Mouse (Mus musculus): ENCODE results near the gene Trappc4. TPM values are rescaled to one million over a fixed set of nuclear protein-coding genes. Genes with fewer than 3 reads are reported as not detected.

Trappc4 gene
- polyA plus RNA-seq, 1 experiment from 2014 or later = 166 TPM

DNA sequence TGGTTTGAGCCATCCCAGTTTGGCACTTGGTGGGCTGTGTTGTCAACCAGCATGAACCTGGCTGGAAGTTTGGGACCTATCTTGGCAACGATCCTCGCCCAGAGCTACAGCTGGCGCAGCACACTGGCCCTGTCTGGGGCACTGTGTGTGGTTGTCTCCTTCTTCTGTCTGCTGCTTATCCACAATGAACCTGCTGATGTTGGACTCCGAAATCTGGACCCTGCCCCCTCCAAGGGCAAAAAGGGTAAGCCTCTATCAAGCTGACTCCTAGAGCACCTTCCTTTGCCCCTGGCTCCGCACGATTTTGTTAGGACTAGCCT is 7.6 kb downstream of the Trappc4 start:
- Histone ChIP-seq H3K4me2 (ENCODE audit: low read depth, low read length) (no peak overlapping the region), H3K4me1 (ENCODE audit: control insufficient read depth, insufficient read depth, low read length) (peaks cover 3% of the 10 kb centered on the region; the same call in 1 of the 2 replicates), H3K27me3 (ENCODE audit: control insufficient read depth, insufficient read depth, low read length) (no peaks in the 10 kb centered on the region), H3K9me3 (replicated peaks; ENCODE audit: control insufficient read depth, low read length) (no peaks in the 10 kb centered on the region), H3K36me3 (replicated peaks; ENCODE audit: control insufficient read depth, insufficient read depth, low read depth, low read length) (peaks cover 2% of the 10 kb centered on the region; the same call in 1 of the 2 replicates), H3K4me3 (ENCODE audit: low read depth, low read length) (no peak overlapping the region), H3K9ac (replicated peaks; ENCODE audit: low read length) (no peak overlapping the region), H3K27ac (replicated peaks; ENCODE audit: low read depth, low read length) (no peak overlapping the region)
- ATAC-seq (replicated peaks; ENCODE audit: insufficient number of reproducible peaks, low FRiP score, low TSS enrichment, low read depth) (no peak), DNase-seq (ENCODE audit: low spot score) (no peak)
- WGBS = 90% methylated on average over 6 of the region's 6 CpGs

DNA sequence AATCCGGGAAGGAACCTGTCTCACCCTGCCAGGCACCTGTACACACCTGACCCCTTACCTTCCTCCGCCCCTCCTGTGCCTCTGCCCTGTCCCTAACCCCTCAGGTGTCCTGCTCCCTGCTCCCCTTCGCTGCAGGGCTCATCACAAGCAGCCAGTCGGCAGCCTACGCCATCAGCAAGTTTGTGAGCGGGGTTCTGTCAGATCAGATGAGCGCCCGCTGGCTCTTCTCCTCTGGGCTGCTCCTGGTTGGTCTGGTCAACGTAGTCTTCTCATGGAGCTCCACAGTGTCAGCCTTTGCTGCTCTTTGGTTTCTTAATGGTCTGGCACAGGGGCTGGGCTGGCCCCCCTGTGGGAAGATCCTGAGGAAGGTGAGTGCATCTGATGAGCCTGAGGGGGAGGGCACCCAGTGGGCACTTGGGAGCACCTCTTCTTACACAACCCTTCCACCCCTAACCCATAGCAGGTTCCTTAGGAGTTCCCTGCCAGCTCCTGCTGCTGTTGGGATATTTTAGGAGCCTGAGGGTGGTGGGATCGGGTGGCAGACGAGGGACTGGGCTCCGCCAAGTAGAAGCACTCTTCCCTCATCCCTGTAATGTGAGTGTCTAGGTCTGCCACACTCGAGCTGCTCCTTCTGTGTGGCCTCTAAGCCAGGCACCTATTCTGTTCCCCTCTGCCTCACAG is 8.1 kb downstream of the Trappc4 start:
- ATAC-seq (replicated peaks; ENCODE audit: insufficient number of reproducible peaks, low FRiP score, low TSS enrichment, low read depth) = no peak

DNA sequence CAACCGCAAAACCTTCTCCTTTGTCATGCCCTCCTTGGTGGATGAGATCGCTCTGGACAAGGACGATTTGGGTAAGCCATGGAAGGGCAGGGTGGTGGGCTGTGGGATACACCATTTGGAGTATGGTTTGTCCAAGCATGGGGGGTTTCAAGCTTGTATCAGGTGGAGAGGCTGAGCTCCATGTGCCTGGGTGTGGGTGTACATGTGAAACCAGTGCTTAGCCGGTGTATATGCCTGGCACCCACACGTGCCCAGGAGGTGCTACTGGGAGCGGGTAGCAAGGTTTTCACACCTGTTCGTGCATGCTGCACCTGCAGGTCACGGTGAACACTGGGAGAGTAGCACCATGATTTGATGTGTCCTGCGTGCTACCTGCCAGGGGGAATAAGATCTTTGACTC is 8.8 kb downstream of the Trappc4 start:
- H3K4me3 ChIP-seq (ENCODE audit: low read depth, low read length) = no peak overlapping the region

More for the DNA sequence above, 8.1 kb downstream of the Trappc4 start:
- H3K9me3 ChIP-seq (replicated peaks; ENCODE audit: control insufficient read depth, low read length) = no peaks in the 10 kb centered on the region
- no peak overlapping the region for H3K4me2 ChIP-seq (ENCODE audit: low read depth, low read length)
- no peak overlapping the region for H3K27ac ChIP-seq (replicated peaks; ENCODE audit: low read depth, low read length)
- no peak overlapping the region for H3K4me3 ChIP-seq (ENCODE audit: low read depth, low read length)
- H3K4me1 ChIP-seq (ENCODE audit: control insufficient read depth, insufficient read depth, low read length) = peaks cover 3% of the 10 kb centered on the region; the same call in 1 of the 2 replicates
- 80% methylated on average over 13 of the region's 13 CpGs for WGBS
- no peak for DNase-seq (ENCODE audit: low spot score)
- H3K9ac ChIP-seq (replicated peaks; ENCODE audit: low read length) = no peak overlapping the region
- H3K27me3 ChIP-seq (ENCODE audit: control insufficient read depth, insufficient read depth, low read length) = no peaks in the 10 kb centered on the region
- peaks cover 2% of the 10 kb centered on the region; the same call in 1 of the 2 replicates for H3K36me3 ChIP-seq (replicated peaks; ENCODE audit: control insufficient read depth, insufficient read depth, low read depth, low read length)

DNA sequence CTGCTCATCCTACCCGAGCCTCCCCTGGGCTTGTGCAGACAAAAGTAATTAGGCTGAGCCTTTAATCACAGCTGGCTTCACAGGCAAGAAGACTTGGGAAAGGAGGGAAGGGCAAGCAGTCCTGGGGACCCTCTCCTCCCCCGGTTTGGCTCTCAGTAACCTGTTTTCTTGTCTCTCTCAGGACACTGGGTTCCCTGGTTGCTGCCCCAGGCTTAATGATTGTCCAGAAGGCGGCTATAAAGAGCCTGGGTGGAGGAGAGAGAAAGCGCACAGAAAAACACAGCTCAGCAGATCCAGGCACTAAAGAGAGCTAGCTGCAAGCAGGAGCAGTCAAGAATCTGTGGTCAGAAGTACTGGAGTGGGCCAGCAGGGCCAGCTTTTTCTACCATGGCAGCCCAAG is 9.3 kb downstream of the Trappc4 start:
- ATAC-seq (replicated peaks; ENCODE audit: insufficient number of reproducible peaks, low FRiP score, low TSS enrichment, low read depth) (no peak), DNase-seq (ENCODE audit: low spot score) (no peak)
- Histone ChIP-seq H3K36me3 (replicated peaks; ENCODE audit: control insufficient read depth, insufficient read depth, low read depth, low read length) (peaks cover 2% of the 10 kb centered on the region), H3K9me3 (replicated peaks; ENCODE audit: control insufficient read depth, low read length) (no peaks in the 10 kb centered on the region), H3K9ac (replicated peaks; ENCODE audit: low read length) (no peak overlapping the region; the same call in 1 of the 2 replicates), H3K4me3 (ENCODE audit: low read depth, low read length) (no peak overlapping the region), H3K4me1 (ENCODE audit: control insufficient read depth, insufficient read depth, low read length) (peaks cover 3% of the 10 kb centered on the region; the same call in 1 of the 2 replicates), H3K27ac (replicated peaks; ENCODE audit: low read depth, low read length) (no peak overlapping the region), H3K27me3 (ENCODE audit: control insufficient read depth, insufficient read depth, low read length) (no peaks in the 10 kb centered on the region), H3K4me2 (ENCODE audit: low read depth, low read length) (peak overlapping the region; percentile 91)
- WGBS = 19% methylated on average over 4 of the region's 4 CpGs

More for the DNA sequence above, 8.8 kb downstream of the Trappc4 start:
- Histone ChIP-seq H3K9me3 (replicated peaks; ENCODE audit: control insufficient read depth, low read length) (no peaks in the 10 kb centered on the region), H3K27ac (replicated peaks; ENCODE audit: low read depth, low read length) (no peak overlapping the region), H3K9ac (replicated peaks; ENCODE audit: low read length) (no peak overlapping the region), H3K4me1 (ENCODE audit: control insufficient read depth, insufficient read depth, low read length) (peaks cover 3% of the 10 kb centered on the region; the same call in 1 of the 2 replicates), H3K36me3 (replicated peaks; ENCODE audit: control insufficient read depth, insufficient read depth, low read depth, low read length) (peaks cover 2% of the 10 kb centered on the region; the same call in 1 of the 2 replicates), H3K27me3 (ENCODE audit: control insufficient read depth, insufficient read depth, low read length) (no peaks in the 10 kb centered on the region), H3K4me2 (ENCODE audit: low read depth, low read length) (no peak overlapping the region)
- 78% methylated on average over 9 of the region's 9 CpGs for WGBS
- ATAC-seq (replicated peaks; ENCODE audit: insufficient number of reproducible peaks, low FRiP score, low TSS enrichment, low read depth) (no peak), DNase-seq (ENCODE audit: low spot score) (no peak)

DNA sequence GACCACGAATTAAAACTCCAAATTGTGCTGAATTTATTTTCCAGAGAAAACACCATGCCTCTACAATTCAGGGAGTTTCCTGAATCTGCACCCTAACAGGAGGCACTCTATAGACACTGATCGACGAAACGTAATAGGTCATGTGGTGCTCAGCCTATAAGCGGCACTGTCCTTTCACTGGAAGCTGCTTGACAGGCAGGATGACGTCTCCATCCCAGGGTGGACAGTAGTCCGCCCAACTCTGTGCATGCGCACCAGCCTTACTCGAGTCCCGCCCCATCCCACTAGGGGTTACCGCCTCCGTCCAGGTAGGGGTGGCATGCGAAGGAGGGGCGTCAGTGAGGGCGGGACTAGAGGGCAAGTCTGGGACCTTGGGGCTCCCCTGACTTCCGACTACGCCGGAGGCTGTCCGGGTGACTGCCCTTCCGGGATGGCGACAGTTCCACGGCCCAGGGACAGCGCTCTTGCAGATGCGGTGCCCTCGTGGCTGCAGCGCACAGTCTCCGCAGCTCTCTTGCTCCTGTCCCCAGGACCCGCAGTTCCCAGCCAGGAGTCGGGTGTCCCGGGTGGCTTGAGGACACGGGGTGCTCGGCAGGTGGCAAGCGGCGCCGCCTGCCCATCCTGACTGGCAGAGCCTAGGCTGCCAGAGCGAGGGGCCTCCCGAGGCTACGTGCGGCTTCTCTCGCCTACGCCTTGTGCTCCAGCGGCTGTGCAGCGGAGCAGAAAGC is 10.6 kb downstream of the Trappc4 start, which contains the start of gene Slc37a4:
TSS of gene Slc37a4 (plus strand) at position 169 of the 728 bp plus-strand sequence.
- Histone ChIP-seq H3K36me3 (replicated peaks; ENCODE audit: control insufficient read depth, insufficient read depth, low read depth, low read length) (peaks cover 2% of the 10 kb centered on the region), H3K9ac (replicated peaks; ENCODE audit: low read length) (peak within 1 kb of the TSS; percentile 71), H3K27ac (replicated peaks; ENCODE audit: low read depth, low read length) (0 out of 2 replicates have a peak within 1 kb of the TSS, but pooled peaks have one; percentile 22), H3K4me3 (ENCODE audit: low read depth, low read length) (peak within 1 kb of the TSS; percentile 64), H3K4me1 (ENCODE audit: control insufficient read depth, insufficient read depth, low read length) (peaks cover 3% of the 10 kb centered on the region; the same call in 1 of the 2 replicates), H3K27me3 (ENCODE audit: control insufficient read depth, insufficient read depth, low read length) (no peaks in the 10 kb centered on the region), H3K9me3 (replicated peaks; ENCODE audit: control insufficient read depth, low read length) (no peaks in the 10 kb centered on the region), H3K4me2 (ENCODE audit: low read depth, low read length) (peak within 1 kb of the TSS; percentile 91)
- WGBS = under 1% methylated on average over 41 of the region's 43 CpGs
- DNase-seq (ENCODE audit: low spot score) (peak; percentile 91), ATAC-seq (replicated peaks; ENCODE audit: insufficient number of reproducible peaks, low FRiP score, low TSS enrichment, low read depth) (peak; percentile 97)

- H3K27me3 ChIP-seq (ENCODE audit: control insufficient read depth, insufficient read depth, low read length) = no peaks in the 10 kb centered on the region
- H3K9ac ChIP-seq (replicated peaks; ENCODE audit: low read length) = no peak overlapping the region
- DNase-seq (ENCODE audit: low spot score) = peak; percentile 76
- no peaks in the 10 kb centered on the region for H3K9me3 ChIP-seq (replicated peaks; ENCODE audit: control insufficient read depth, low read length)
- ATAC-seq (replicated peaks; ENCODE audit: insufficient number of reproducible peaks, low FRiP score, low TSS enrichment, low read depth) = 0 out of 2 replicates have a peak, but pooled peaks have one; percentile 38
- no peak overlapping the region for H3K4me2 ChIP-seq (ENCODE audit: low read depth, low read length)
- no peak overlapping the region for H3K4me3 ChIP-seq (ENCODE audit: low read depth, low read length)
- 49% methylated on average over 4 of the region's 4 CpGs for WGBS
- H3K4me1 ChIP-seq (ENCODE audit: control insufficient read depth, insufficient read depth, low read length) = no peaks in the 10 kb centered on the region
- no peak overlapping the region for H3K27ac ChIP-seq (replicated peaks; ENCODE audit: low read depth, low read length)
- H3K36me3 ChIP-seq (replicated peaks; ENCODE audit: control insufficient read depth, insufficient read depth, low read depth, low read length) = peaks cover 19% of the 10 kb centered on the region
These were observed 15.9 kb downstream of the Trappc4 start for GRCm38 (mm10) chr9:44391466-44391865.

DNA sequence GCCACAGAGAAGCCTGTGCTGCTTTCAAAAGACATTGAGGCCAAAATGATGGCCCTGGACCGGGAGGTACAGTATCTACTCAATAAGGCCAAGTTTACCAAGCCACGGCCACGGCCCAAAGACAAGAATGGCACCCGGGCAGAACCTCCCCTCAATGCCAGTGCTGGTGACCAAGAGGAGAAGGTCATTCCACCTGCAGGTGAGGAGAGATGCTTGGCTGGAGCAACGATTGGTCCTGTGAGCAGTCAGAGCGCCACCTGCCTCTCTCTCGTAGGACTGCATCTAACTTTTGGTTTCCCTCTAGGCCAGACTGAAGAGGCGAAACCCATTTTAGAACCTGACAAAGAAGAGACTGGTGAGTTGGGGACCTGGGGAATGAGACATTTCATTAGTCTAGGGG is 18.1 kb downstream of the Trappc4 start:
- ATAC-seq (replicated peaks; ENCODE audit: insufficient number of reproducible peaks, low FRiP score, low TSS enrichment, low read depth) = no peak
- WGBS = 65% methylated on average over 8 of the region's 8 CpGs
- no peak overlapping the region for H3K9ac ChIP-seq (replicated peaks; ENCODE audit: low read length)
- H3K27ac ChIP-seq (replicated peaks; ENCODE audit: low read depth, low read length) = no peak overlapping the region
- DNase-seq (ENCODE audit: low spot score) = peak; percentile 61
- no peaks in the 10 kb centered on the region for H3K4me1 ChIP-seq (ENCODE audit: control insufficient read depth, insufficient read depth, low read length)
- peaks cover 26% of the 10 kb centered on the region for H3K36me3 ChIP-seq (replicated peaks; ENCODE audit: control insufficient read depth, insufficient read depth, low read depth, low read length)
- H3K4me3 ChIP-seq (ENCODE audit: low read depth, low read length) = no peak overlapping the region
- H3K9me3 ChIP-seq (replicated peaks; ENCODE audit: control insufficient read depth, low read length) = no peaks in the 10 kb centered on the region
- H3K4me2 ChIP-seq (ENCODE audit: low read depth, low read length) = no peak overlapping the region
- H3K27me3 ChIP-seq (ENCODE audit: control insufficient read depth, insufficient read depth, low read length) = no peaks in the 10 kb centered on the region

DNA sequence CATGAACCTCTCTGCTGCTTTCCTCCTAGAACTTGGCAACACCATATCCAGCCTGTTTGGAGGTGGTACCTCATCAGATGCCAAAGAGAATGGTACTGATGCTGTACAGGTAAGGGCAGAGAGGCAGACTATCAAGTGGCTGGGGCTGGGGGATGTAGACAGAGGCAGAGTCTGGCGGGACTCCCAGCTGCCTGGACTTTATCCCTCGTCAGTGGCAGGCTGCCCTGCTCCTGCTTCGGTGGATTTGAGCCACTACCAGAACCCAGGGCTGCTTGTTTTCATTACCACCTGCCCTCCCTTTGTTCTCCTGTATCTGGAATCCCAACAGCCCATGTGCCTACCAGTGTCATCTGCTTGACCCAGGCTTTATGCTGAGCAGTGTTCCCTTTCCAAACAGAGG is 20.2 kb downstream of the Trappc4 start:
- Histone ChIP-seq H3K27me3 (ENCODE audit: control insufficient read depth, insufficient read depth, low read length) (no peaks in the 10 kb centered on the region), H3K36me3 (replicated peaks; ENCODE audit: control insufficient read depth, insufficient read depth, low read depth, low read length) (peaks cover 36% of the 10 kb centered on the region), H3K9me3 (replicated peaks; ENCODE audit: control insufficient read depth, low read length) (no peaks in the 10 kb centered on the region), H3K4me2 (ENCODE audit: low read depth, low read length) (no peak overlapping the region), H3K27ac (replicated peaks; ENCODE audit: low read depth, low read length) (no peak overlapping the region), H3K9ac (replicated peaks; ENCODE audit: low read length) (no peak overlapping the region), H3K4me1 (ENCODE audit: control insufficient read depth, insufficient read depth, low read length) (no peaks in the 10 kb centered on the region), H3K4me3 (ENCODE audit: low read depth, low read length) (no peak overlapping the region)
- WGBS = 72% methylated on average over 3 of the region's 3 CpGs
- ATAC-seq (replicated peaks; ENCODE audit: insufficient number of reproducible peaks, low FRiP score, low TSS enrichment, low read depth) (no peak), DNase-seq (ENCODE audit: low spot score) (no peak)
